Mouse (Mus musculus): ENCODE data around the gene Tceal7. TPM values are rescaled to one million over a fixed set of nuclear protein-coding genes. Genes with fewer than 3 reads are reported as not detected.

The Tceal7 gene
- total RNA-seq (2023) = not detected

DNA sequence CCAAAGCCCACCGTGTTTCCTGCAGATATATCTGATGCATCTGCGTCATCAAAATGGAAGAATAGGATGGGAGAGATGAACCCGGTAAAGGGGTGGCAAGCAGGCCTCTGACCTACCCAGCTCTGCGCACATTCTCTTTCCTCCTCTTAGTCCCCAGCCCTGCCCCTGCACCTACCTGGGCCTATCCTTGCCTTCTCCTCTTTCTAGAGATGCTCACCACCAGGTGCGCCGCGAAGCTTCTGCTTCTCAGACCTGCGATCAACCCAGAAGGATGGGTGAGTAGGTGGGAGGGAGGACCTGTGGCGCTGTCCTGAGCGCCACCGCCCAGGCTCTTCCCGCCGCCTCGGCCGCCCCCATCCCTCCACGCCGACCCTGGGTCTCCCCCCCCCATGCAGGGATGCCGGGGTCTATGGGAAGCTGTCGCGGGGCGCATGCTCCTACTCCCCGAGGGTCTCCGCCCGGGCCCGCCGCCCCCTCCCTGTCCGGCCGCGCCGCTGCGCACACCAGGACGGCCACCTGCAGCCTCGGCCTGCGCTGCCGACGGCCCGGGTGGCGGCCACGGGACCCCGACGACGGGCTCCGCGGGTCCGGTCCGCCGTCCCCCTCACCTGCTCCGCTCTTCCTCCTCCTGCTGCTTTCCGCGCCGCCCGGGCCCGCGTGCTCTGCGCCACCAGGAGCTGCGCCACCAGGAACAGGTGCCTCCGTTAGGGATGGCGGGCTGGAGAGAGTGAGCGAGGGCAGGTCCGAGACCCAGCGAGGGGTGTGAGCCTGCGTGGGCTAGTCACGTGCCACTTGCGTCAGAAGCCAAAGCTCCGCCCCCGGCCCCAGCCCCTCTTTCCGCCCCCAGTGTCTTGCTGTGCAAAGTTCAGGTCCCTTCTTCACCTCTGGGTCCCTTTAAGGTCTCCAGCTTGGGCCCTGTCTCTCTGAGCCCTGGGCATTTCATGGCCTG, at the start of gene Tceal7, which contains the start of gene Bex1:
TSS of gene Tceal7 (plus strand) at position 51 of the 949 bp plus-strand sequence.
TSS of gene Bex1 (minus strand) at position 785 of the 949 bp plus-strand sequence.

DNA sequence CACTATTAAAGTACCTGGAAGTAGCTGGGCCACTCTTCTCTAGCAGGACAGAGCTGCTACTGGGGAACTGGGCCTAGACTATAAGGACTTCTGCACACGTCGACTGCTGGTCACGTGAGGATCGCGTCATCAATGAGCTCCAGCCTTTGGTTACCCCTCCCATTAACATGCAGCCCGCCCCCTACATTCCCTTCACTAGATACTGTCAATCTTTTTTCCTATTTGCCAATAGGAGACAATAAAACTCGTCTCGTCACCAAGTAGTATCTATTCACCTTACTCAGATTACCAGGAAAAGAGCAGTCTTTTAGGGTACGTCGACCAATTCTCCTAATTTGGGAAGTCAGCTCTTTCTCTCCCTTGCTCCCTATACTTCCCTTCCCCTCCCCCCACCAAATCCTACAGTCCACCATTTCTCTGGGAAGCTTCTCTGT, 42.4 kb upstream of the Tceal7 start, which contains the start of gene Tceal8:
TSS of gene Tceal8 (minus strand) at position 225 of the 434 bp plus-strand sequence.

DNA sequence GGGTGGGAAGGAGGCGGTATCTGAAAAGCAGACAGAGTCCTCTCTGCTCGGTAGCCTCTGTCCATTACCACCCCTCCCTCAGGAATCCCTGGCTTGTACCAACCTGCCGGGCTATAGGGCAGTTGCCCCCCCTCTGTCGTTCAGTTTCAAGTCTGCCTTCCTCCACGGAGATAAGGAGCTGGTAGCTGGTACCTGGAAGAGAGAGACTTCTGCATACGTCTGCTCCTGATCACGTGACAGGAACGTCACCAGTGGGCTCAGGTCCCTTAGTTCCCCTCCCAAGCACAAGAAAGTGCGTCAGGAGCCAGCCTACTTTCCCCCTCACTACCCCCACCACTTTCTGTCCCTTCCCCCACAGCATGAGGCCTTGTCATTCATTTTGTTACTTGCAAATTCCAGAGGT, 10.9 kb upstream of the Tceal7 start, which contains the start of gene Tceal5:
TSS of gene Tceal5 (minus strand) at position 213 of the 403 bp plus-strand sequence.

DNA sequence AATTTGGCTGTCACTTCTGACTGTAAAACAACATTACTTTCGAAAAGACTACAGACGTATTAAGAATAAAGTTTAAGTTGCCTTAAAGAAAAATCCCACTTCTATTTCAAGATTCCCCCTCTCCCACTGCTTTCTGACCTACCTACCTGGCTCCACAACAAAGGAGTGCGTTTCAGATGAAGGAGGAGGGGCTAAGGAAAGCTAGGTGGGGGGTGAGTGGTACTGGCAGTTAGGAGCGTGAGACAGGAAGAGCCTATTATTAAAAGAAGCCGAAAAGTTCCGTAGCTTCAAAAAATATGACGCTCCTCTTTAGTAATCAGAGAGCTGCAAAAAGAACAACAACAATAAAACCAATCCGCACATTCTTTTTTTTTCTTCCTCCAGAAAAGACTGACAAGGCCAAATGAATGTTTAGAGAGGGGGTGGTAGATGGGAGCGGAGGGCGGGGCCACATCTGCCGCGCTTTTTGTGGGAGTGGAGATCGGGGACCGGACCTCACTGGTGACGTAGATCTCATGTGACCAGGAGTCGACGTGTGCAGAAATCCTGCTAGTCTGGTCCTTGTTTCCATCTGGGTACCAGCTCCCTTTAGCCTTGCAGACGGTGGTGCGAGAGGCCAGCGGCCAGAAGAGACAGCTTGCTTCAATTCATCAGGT, 30.1 kb downstream of the Tceal7 start, which contains the start of gene Tceal9:
TSS of gene Tceal9 (plus strand) at position 506 of the 656 bp plus-strand sequence.

DNA sequence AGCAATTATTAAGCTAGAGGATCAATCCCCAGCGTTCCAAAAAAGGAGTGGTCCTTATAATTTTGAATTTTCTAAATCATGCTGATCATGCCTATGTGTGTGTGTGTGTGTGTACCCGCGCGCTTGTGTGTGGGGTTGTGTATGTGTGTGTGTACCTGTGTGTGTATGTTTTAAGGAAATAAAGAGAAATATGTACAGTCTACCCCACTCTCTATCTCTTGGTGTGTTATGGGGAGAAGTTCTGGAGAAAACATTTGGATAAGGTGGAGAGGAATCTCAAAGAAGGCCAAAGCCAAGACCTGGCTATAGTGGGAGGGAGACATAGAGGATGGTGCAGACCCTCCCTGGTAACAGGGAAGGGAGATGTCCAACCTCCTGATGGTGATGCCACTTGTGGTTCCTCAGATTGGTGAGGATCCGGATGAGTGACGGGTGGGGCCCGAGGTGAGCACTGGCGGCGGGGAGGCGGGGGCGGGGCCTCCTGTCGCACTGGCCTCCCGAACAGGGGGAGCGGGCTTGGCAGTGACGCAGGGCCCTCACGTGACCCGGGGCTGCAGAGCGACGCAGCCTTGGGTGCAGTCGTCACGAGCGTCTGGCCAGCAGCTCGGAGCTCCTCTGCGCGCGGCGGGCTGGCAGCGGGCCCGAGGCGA, 55.3 kb downstream of the Tceal7 start, which contains the start of gene Bex3:
TSS of gene Bex3 (plus strand) at position 511 of the 650 bp plus-strand sequence.

Other genes with a start within 250 kb of the Tceal7 start
- not detected for gene Arxes2, start 221.0 kb upstream of the Tceal7 start, total RNA-seq (2023)
- gene Arxes1, start 181.4 kb upstream of the Tceal7 start, total RNA-seq (2023) = not detected
- gene Bex2, start 146.5 kb upstream of the Tceal7 start, total RNA-seq (2023) = not detected
- not detected for gene Nxf3, start 129.5 kb upstream of the Tceal7 start, total RNA-seq (2023)
- 1 to 10 TPM; 1.1 to 3.6 TPM for gene Bex4, start 75.8 kb upstream of the Tceal7 start, total RNA-seq (2023)
- 10 to 100 TPM in 1 of 2 experiments, 1 to 10 TPM in 1; 7.8 to 11.6 TPM for gene Tceal8, start 42.4 kb upstream of the Tceal7 start, total RNA-seq (2023)
- gene Tceal5, start 10.9 kb upstream of the Tceal7 start, total RNA-seq (2023) = not detected
- under 1 TPM in 1 of 2 experiments, not detected in 1; 0.57 TPM for gene Bex1, start 734 bp downstream of the Tceal7 start, total RNA-seq (2023)
- gene Tceal9, start 30.3 kb downstream of the Tceal7 start, total RNA-seq (2023) = 10 to 100 TPM; 27.2 to 30.7 TPM
- 10 to 100 TPM; 32.4 to 43.3 TPM for gene Bex3, start 55.5 kb downstream of the Tceal7 start, total RNA-seq (2023)